15 mouse cellular contexts compared by ENCODE assay signal in the genomic region with DNA sequence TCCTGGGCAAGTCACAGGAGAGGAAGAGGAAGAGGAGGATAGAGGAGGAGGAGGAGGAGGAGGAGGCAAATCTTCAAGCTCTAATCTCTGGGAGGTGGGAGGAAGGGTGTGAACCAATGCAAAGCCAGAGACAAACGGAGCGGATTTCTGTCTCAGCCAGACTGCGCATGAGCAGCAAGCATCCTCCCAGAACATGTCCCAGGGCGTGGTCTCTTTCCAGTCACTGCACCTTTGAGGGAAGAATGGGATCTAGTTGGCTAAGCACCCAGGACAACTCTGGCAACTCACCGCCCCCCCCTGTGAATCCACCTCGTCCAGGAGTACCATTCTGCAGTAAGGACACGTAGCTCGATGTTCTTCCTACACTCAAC. TPM values are rescaled to one million over a fixed set of nuclear protein-coding genes. Genes with fewer than 3 reads are reported as not detected.
DNase-seq lines count a peak whose midpoint lies in the region; ATAC-seq lines count a peak whose summit lies in the region.
"Had no signal": no experiment of that assay in that cellular context is flagged by ENCODE, and none has a peak within 500 bp of the region (broad histone marks: within the 10 kb centered on the region; RNA-seq: fewer than 3 reads in every experiment).

No protein-coding gene starts in this region.

- 0 out of 2 replicates have a peak, but pooled peaks have one; percentile 17 for ATAC-seq in frontal cortex, adult (ENCODE audit: low TSS enrichment)
- ATAC-seq: hindbrain, embryonic 16.5 days; intestine, postnatal 0 days had no signal

- no peak for DNase-seq in frontal cortex, postnatal 10 days (ENCODE audit: low spot score in 2 of 2)
- peak; percentile 39 for DNase-seq in testis, postnatal 10 days (ENCODE audit: low spot score)
- no peak for DNase-seq in testis, postnatal 14 days (ENCODE audit: low spot score)
- DNase-seq in cerebellum, postnatal 25 days: peak; percentile 68 to 79
- no peak for DNase-seq in layer of hippocampus, adult 8-10 months (ENCODE audit: low spot score in 2 of 2)
- DNase-seq in spleen, postnatal 10 days (ENCODE audit: low spot score in 2 of 2): no peak
- DNase-seq: layer of hippocampus, adult 9-11 months; lung, postnatal 14 days; right cerebral cortex, postnatal 14 days; thymus, postnatal 25 days had no signal

RNA-seq across cellular contexts. Expression of a gene that starts 17.6 kb away (rescaled TPM):
- total RNA-seq in layer of hippocampus, adult 8-10 months (2022): not detected
- total RNA-seq: adrenal gland, postnatal 36 days; left cerebral cortex, adult 8-10 months had no signal

RNA-seq across cellular contexts. Expression of a gene that starts 33.7 kb away (rescaled TPM):
- 1 to 10 TPM; 2.6 to 3.7 (median 3.5) TPM for total RNA-seq in layer of hippocampus, adult 8-10 months (2022)

RNA-seq across cellular contexts. Expression of a gene that starts 38.1 kb away (rescaled TPM):
- total RNA-seq in layer of hippocampus, adult 8-10 months (2022): 10 to 100 TPM; 22.9 to 30.8 (median 25.1) TPM

RNA-seq across cellular contexts. Expression of a gene that starts 39.3 kb away (rescaled TPM):
- 10 to 100 TPM; 69.3 to 77.7 (median 72.5) TPM for total RNA-seq in layer of hippocampus, adult 8-10 months (2022)

RNA-seq across cellular contexts. Expression of a gene that starts 54.4 kb away (rescaled TPM):
- 10 to 100 TPM; 12.3 to 25.9 (median 19.4) TPM for total RNA-seq in layer of hippocampus, adult 8-10 months (2022)

Comparison
In these comparisons a context has a peak if more than half of its experiments do, and no peak if none do; other contexts are left out.
1. DNase-seq: peak in testis, postnatal 10 days (single experiment) and cerebellum, postnatal 25 days (2 of 2); none in frontal cortex, postnatal 10 days (0 of 2), testis, postnatal 14 days (single experiment), layer of hippocampus, adult 8-10 months (0 of 2) and spleen, postnatal 10 days (0 of 2).